Mouse (Mus musculus) testis, postnatal 14 days (tissue): ENCODE data around the gene Rab6b.

ENCODE experiments used
- DNase-seq: peaks from one replicate; pipeline ENCODE4 v3.0.0; 2021; ENCODE audit warnings: low spot score

Gene Rab6b

GRCm38 (mm10) chr9:103205786-103206185, 94.2 kb downstream of the Rab6b start:
- no peak for DNase-seq

GRCm38 (mm10) chr9:103207846-103208245, 96.3 kb downstream of the Rab6b start:
- DNase-seq: peak; percentile 71

DNA sequence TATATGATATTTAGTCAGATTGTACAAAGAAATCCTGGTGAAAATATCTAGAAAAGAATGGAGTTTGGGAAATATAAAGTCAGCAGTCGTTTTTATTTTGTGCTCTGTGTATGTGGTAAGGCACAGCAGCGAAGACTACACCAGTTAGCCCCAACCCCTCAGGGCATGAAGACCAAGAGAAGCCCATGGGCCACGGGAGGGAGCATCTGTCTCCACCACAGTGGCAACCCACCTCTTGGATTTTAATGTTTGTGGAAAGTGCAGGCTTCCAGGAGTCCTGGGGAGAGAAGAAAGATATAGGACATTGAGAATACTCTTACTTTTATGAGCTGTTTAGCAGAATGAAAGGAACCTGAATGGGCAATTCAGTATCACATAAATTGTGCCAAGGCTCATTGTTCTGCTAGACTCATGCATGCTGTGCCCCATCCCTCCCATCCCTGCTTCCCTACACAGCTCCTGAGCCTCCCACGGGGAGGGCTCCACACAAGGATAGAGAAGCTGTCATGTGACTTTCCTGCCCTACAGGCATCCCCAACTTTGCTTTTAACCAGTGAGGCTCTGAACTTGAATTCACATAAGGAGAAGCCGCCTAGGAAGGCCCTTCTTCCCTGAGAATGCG, 97.3 kb downstream of the Rab6b start:
- no peak for DNase-seq

DNA sequence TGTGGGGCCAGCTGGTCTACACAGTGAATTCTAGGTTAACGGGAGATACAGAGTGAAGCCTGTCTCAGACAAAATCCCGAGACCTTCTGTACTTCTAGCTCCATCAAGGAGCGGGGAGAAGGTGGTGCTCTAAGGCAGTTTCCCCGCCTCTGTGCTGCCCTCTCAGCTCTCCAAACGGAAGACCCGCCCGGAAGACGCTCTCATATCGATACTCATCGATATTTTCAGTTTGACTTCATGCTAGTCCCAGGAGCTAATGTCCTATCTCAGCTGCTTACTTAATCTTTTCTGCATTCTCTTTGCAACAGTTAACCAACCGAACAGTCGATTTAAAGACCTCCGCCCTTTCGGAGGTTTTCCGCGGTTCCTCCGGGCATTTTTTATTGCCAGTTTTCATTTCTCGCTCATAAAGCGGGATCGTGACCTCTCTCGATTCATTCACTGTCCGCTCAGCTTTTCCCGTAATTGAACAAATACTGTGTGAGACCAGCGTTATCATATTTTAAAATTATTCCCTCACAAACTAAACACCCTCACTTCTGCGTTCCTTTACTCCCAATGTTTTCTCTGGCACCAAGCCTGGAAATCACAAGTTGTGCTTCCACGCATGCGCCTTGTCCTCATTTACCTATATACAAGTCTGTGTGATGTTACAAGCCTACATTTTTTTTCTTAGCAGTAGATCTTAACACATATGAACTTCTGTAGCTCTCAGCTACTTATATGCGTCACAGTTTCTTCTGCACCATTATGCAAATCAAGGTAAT, 101.2 kb downstream of the Rab6b start:
- DNase-seq: no peak

DNA sequence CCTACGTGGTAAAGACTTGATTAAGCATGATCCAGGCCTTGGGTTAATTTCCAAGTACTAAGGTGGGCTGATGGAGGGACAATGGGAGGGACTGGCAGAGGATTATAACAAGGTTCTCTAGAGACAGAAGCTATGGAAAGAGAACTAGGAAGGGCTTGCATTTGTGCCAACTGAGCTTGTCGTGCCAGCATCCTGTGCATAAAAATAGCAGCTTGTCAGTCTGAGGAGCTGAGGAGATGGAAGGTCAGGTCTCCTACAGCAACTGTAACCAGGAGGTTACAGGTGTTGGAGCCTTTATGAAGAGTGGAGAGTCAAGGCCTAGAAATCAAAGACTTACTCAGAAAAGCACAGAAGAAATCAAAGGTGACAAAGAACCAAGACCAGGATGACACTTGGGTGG, 102.0 kb downstream of the Rab6b start:
- DNase-seq: no peak

- DNase-seq: peak; percentile 61
Measured at GRCm38 (mm10) chr9:103214281-103214680, 102.7 kb downstream of the Rab6b start.

DNA sequence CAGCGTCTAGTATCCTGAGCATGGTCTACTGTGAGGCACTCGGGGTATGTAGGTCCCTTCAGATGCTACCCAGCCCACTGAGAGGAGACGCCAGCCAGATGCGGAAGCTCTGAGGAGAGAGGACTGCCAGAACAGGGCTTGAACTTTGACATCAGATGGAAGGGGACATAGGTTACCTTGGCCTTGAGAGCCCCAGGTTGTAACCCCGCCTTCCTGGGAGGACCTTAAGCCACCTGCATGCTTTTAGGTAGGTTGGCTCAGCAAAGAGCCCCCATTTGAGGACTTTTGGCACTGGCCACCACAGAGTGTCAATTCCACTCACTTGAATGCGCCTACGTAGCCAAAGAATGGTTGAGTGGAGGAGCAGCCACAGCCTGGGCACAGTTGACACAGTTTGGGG, 113.1 kb downstream of the Rab6b start:
- DNase-seq: no peak

DNA sequence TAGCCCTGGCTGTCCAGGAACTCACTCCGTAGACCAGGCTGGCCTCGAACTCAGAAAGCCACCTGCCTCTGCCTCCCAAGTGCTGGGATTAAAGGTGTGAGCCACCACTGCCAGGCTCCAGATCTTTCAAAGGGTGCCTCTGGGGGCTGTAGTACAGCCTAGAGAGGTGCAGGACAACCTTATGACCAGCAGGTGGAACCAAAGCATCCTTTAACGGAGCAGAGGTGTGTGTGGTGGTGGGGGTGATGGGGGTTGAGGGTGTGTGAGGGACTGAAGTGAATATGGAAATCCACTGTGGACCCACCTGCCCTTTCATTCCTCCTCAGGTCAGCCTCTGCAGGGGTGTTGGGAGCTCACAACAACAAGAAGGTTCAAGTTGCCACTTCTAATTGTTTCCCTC, 113.9 kb downstream of the Rab6b start:
- no peak for DNase-seq

DNA sequence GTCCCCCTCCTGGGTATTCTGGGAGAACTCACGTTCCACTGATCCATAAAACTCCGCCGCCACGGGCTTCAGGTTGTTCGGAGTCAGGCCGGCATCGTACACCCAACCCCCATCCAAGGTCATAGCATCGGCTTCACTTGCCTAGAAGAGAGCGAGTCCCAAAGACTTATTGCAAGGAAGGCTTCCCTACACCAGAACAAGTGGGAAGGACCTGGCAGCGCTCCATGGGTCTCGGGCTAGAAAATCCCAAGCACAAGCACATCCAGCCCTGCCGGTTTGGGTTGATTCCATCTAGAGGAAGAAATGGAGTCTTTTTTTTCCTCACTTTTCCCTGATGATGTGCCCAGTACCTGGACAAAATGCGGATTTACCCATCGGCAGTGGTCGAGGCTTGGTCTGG, 115.2 kb downstream of the Rab6b start:
- peak; percentile 48 for DNase-seq

DNA sequence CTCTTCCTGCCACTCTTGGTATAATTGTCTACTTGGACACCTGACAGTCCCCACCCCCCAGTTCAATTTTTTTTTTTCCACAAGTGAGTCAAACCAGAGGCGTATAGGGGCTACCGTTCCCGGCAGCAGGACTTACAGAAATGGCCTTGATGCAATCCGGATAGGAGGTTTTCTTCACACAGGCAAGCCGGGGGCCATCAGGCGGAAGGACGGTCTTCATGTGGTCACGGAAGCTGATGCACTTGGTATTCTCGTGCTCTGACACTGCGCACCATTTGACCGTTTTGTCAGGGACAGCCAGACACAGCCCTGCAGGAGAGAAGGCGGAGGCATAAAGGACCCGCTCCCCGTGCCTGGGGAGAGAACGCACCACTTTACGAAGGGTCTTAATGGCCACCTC, 116.2 kb downstream of the Rab6b start:
- no peak for DNase-seq

- no peak for DNase-seq
Measured at GRCm38 (mm10) chr9:103228370-103229003, 116.9 kb downstream of the Rab6b start.

DNA sequence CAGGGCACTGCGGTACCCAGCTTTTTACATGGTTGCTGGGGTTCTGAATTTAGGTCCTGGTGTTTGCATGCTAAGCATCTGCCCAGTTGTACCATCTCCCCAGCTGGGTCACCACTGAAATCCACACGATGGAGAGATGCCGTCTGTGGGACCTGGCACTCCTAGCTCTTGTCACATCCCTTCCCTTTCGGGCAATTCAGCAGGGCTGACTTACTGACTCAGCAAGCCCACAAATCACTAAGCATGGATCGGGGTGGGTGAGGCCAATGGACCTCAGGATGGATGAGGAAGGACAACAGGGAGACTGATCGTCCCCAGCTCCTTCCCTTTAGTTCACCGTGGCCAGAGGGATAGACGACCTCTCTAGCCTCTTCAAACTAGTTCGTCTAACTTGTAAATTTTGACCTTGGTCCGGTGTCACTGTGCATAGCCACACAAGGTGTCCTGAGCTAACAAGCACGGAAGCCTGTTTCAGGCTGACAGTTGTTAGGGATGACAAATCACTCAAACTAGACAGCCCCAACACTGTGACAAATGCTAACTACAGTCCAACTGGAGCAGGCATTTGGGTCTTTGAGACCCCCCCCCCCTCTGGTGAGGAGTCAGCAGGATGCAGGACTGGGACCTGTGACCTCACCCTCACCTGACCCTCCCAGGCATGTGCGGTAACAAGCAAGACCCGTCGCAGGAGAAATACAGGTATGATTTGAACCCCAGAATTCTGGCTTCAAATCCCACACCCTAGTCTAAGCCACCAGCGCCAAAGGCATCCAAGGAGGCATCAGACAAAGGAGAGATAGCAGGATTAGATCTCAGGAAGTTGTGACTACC, 117.7 kb downstream of the Rab6b start:
- no peak for DNase-seq

- DNase-seq: peak; percentile 53
Measured at GRCm38 (mm10) chr9:103230151-103230951, 118.8 kb downstream of the Rab6b start, which contains the start of the genes Gm20425 and Trf. TSS of gene Gm20425 (minus strand) at chr9:103230307. TSS of gene Trf (minus strand) at chr9:103230444.

DNA sequence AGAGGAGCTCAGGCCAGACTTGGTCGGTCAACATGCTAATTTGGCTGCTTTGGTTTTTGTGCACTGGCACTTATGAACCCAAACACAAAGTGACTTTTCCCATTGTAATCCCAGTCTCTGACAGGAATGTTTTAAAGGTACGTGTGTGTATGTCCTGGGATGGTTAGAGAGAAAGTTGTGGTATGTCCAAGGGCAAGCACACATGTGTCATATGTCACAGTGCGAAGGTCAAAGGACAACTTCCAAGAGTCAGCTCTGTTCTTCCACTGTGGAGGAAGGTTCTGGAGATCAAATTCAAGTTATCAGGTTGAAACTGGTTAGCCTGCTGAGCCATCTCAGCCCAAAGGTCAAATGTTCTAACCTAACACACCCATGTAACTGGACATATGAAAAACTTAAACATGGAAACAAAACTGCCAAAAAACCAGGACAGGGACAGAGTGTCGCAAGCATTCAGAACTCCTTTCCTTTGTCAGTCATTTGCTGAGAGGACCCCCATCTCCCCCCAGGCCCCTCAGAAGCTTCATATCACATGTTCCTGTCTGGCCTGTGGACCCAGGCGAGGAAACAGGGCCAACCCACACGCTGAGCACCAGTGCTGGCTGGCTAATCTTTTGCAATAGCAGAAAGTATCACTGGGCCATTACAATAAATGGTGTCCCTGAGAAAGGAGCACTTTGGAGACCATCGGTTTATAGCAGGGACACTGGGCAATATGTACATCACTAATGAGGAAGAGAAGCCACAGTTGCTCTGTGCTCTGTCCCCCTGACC, 120.8 kb downstream of the Rab6b start:
- DNase-seq: no peak

- DNase-seq: no peak
Measured at GRCm38 (mm10) chr9:103233006-103233395, 121.4 kb downstream of the Rab6b start.

- no peak for DNase-seq
Measured at GRCm38 (mm10) chr9:103234059-103234458, 122.5 kb downstream of the Rab6b start.

GRCm38 (mm10) chr9:103234565-103235165, 123.1 kb downstream of the Rab6b start:
- peak; percentile 72 for DNase-seq
